Comparison of ENCODE assay signal across 18 mouse cellular contexts in genomic region chr17:80701687-80702086, GRCm38 (mm10). TPM values are rescaled to one million over a fixed set of nuclear protein-coding genes. Genes with fewer than 3 reads are reported as not detected.
DNase-seq lines count a peak whose midpoint lies in the region; ATAC-seq and TF ChIP-seq lines count a peak whose summit lies in the region.
"Had no signal": no experiment of that assay in that cellular context is flagged by ENCODE, and none has a peak within 500 bp of the region (broad histone marks: within the 10 kb centered on the region; RNA-seq: fewer than 3 reads in every experiment).

No protein-coding gene starts in this region.

- no peak for DNase-seq in hindbrain, embryonic 11.5 days (ENCODE audit: low spot score)
- DNase-seq in hindbrain, embryonic 10.5 days (ENCODE audit: low spot score), result no peak
- DNase-seq in layer of hippocampus, adult 2 months (ENCODE audit: low spot score in 2 of 2), result no peak
- DNase-seq in layer of hippocampus, postnatal 10 days (ENCODE audit: low spot score in 2 of 2), result no peak
- peak; percentile 44 for DNase-seq in brain, embryonic 14.5 days (ENCODE audit: low read depth)
- DNase-seq in ovary, adult 18-20 months (ENCODE audit: low spot score), result no peak
- DNase-seq: adrenal gland, adult 2 months; adrenal gland, postnatal 25 days; cerebellum, adult 2 months; cerebellum, postnatal 10 days; gastrocnemius, postnatal 14 days; heart, postnatal 14 days; kidney, adult 11 months; kidney, adult 9 months had no signal

- WGBS in forebrain, embryonic 15.5 days, result 75% methylated on average over 5 of the region's 5 CpGs
- WGBS in forebrain, embryonic 12.5 days, result 77% methylated on average over 5 of the region's 5 CpGs
- WGBS in hindbrain, embryonic 11.5 days, result 77% methylated on average over 5 of the region's 5 CpGs
- WGBS in hindbrain, embryonic 10.5 days, result 78% methylated on average over 5 of the region's 5 CpGs

- no peaks in the 10 kb centered on the region for H3K36me3 ChIP-seq in forebrain, embryonic 15.5 days
- H3K36me3 ChIP-seq in forebrain, embryonic 12.5 days (replicated peaks), result no peaks in the 10 kb centered on the region
- no peaks in the 10 kb centered on the region for H3K36me3 ChIP-seq in hindbrain, embryonic 11.5 days (ENCODE audit: control insufficient read depth, insufficient read depth, low read length)
- H3K36me3 ChIP-seq in hindbrain, embryonic 10.5 days, result no peaks in the 10 kb centered on the region
- H3K36me3 ChIP-seq: heart, embryonic 15.5 days had no signal

- TF ChIP-seq CTCF in layer of hippocampus, adult 2 months (conservative IDR thresholded peaks at IDR 0.05), result no peak
- TF ChIP-seq CTCF in brain, embryonic 14.5 days (IDR thresholded peaks at IDR 0.05; ENCODE audit: borderline replicate concordance, extremely low read depth, insufficient read depth, insufficient read length), result no peak

- H3K27me3 ChIP-seq in forebrain, embryonic 15.5 days, result no peaks in the 10 kb centered on the region
- H3K27me3 ChIP-seq in forebrain, embryonic 12.5 days, result no peaks in the 10 kb centered on the region
- no peaks in the 10 kb centered on the region for H3K27me3 ChIP-seq in hindbrain, embryonic 11.5 days (ENCODE audit: control insufficient read depth, insufficient read depth, low read length)
- no peaks in the 10 kb centered on the region for H3K27me3 ChIP-seq in hindbrain, embryonic 10.5 days (ENCODE audit: insufficient read depth, poor library complexity, severe bottlenecking)
- H3K27me3 ChIP-seq: heart, embryonic 15.5 days had no signal

- no peak overlapping the region for H3K27ac ChIP-seq in forebrain, embryonic 15.5 days (replicated peaks)
- H3K27ac ChIP-seq in forebrain, embryonic 12.5 days, result no peak overlapping the region
- H3K27ac ChIP-seq in hindbrain, embryonic 11.5 days (ENCODE audit: low read depth, low read length), result no peak overlapping the region
- H3K27ac ChIP-seq in hindbrain, embryonic 10.5 days, result no peak overlapping the region
- 0 out of 2 replicates have a peak overlapping the region, but pooled peaks have one; percentile 3 for H3K27ac ChIP-seq in layer of hippocampus, adult 2 months
- H3K27ac ChIP-seq: heart, embryonic 15.5 days had no signal

- H3K4me3 ChIP-seq in forebrain, embryonic 15.5 days, result no peak overlapping the region
- no peak overlapping the region for H3K4me3 ChIP-seq in forebrain, embryonic 12.5 days (replicated peaks)
- no peak overlapping the region for H3K4me3 ChIP-seq in hindbrain, embryonic 11.5 days (ENCODE audit: low read depth, low read length)
- H3K4me3 ChIP-seq in hindbrain, embryonic 10.5 days, result no peak overlapping the region
- H3K4me3 ChIP-seq in layer of hippocampus, adult 2 months, result no peak overlapping the region
- H3K4me3 ChIP-seq: heart, embryonic 15.5 days had no signal

- H3K4me2 ChIP-seq in forebrain, embryonic 15.5 days (replicated peaks), result no peak overlapping the region
- no peak overlapping the region for H3K4me2 ChIP-seq in forebrain, embryonic 12.5 days
- H3K4me2 ChIP-seq in hindbrain, embryonic 11.5 days (replicated peaks; ENCODE audit: low read depth, low read length), result no peak overlapping the region
- H3K4me2 ChIP-seq: heart, embryonic 15.5 days had no signal

- no peak overlapping the region for H3K9ac ChIP-seq in forebrain, embryonic 15.5 days (replicated peaks)
- H3K9ac ChIP-seq in forebrain, embryonic 12.5 days, result no peak overlapping the region
- H3K9ac ChIP-seq in hindbrain, embryonic 11.5 days (ENCODE audit: low read depth, low read length), result no peak overlapping the region
- H3K9ac ChIP-seq: heart, embryonic 15.5 days had no signal

- 0 out of 2 replicates have a peak, but pooled peaks have one; percentile 29 for ATAC-seq in forebrain, embryonic 15.5 days (replicated peaks)
- no peak for ATAC-seq in forebrain, embryonic 12.5 days (ENCODE audit: low FRiP score)
- ATAC-seq in hindbrain, embryonic 11.5 days (ENCODE audit: low FRiP score), result peak; percentile 43
- ATAC-seq: forebrain, embryonic 14.5 days had no signal

- no peak for TF ChIP-seq POLR2A in brain, embryonic 14.5 days (IDR thresholded peaks at IDR 0.05; ENCODE audit: borderline replicate concordance, extremely low read depth, insufficient read depth, insufficient read length, poor library complexity, severe bottlenecking)

- peaks cover 44% of the 10 kb centered on the region for H3K4me1 ChIP-seq in forebrain, embryonic 15.5 days
- peaks cover 24% of the 10 kb centered on the region for H3K4me1 ChIP-seq in forebrain, embryonic 12.5 days
- H3K4me1 ChIP-seq in hindbrain, embryonic 11.5 days (replicated peaks; ENCODE audit: control insufficient read depth, insufficient read depth, low read length), result peaks cover 2% of the 10 kb centered on the region; the same call in 1 of the 2 replicates
- peaks cover 39% of the 10 kb centered on the region for H3K4me1 ChIP-seq in hindbrain, embryonic 10.5 days (replicated peaks)

- no peaks in the 10 kb centered on the region for H3K9me3 ChIP-seq in forebrain, embryonic 15.5 days
- no peaks in the 10 kb centered on the region for H3K9me3 ChIP-seq in forebrain, embryonic 12.5 days
- H3K9me3 ChIP-seq in hindbrain, embryonic 11.5 days (ENCODE audit: control insufficient read depth, low read length), result no peaks in the 10 kb centered on the region
- H3K9me3 ChIP-seq in hindbrain, embryonic 10.5 days, result no peaks in the 10 kb centered on the region
- H3K9me3 ChIP-seq: heart, embryonic 15.5 days had no signal

RNA-seq across cellular contexts. Expression of gene Map4k3, which starts 26.6 kb away (rescaled TPM):
- polyA plus RNA-seq in forebrain, embryonic 15.5 days (2015; fragmentation: Nextera tagmentation; extraction: Ambion mirVana), result 31.7 and 33.5 TPM in 2 replicates
- 29.4 and 34.1 TPM in 2 replicates for polyA plus RNA-seq in forebrain, embryonic 12.5 days (2016; fragmentation: Nextera tagmentation; extraction: Ambion mirVana)
- 27.5 and 31.9 TPM in 2 replicates for polyA plus RNA-seq in hindbrain, embryonic 11.5 days (2014; fragmentation: Nextera tagmentation; extraction: Ambion mirVana)
- polyA plus RNA-seq in hindbrain, embryonic 10.5 days (2016; fragmentation: Nextera tagmentation; extraction: Ambion mirVana), result 16.0 and 18.1 TPM in 2 replicates
- 10 to 100 TPM; 92.9 to 94.1 TPM for total RNA-seq in layer of hippocampus, adult 2 months (2021)
- total RNA-seq in layer of hippocampus, postnatal 10 days (2021), result 10 to 100 TPM; 72.8 to 78.3 TPM
- 49.8 and 55.3 TPM in 2 replicates for polyA plus RNA-seq in brain, embryonic 14.5 days (2012; rRNA removed)
